Mouse (Mus musculus) Patski (cell line): ENCODE measurements around the gene Kcnk3. TPM values are rescaled to one million over a fixed set of nuclear protein-coding genes. Genes with fewer than 3 reads are reported as not detected.

ENCODE experiments used
- ATAC-seq: fragments of 100-300 bp; one replicate; pipeline ENCODE4 v1.8.0; 2021
- CTCF ChIA-PET: fragments of 350-600 bp; sonication (Branson Sonifier 250); formaldehyde crosslinking; loops from one replicate; lab custom pipeline; 2022; ENCODE audit warnings: inconsistent platforms; lab: Charles Lee
- POLR2A ChIA-PET: fragments of 350-600 bp; sonication (Branson Sonifier 250); formaldehyde crosslinking; loops from one replicate; lab custom pipeline; 2022; ENCODE audit warnings: antibody characterized with exemption, inconsistent platforms; lab: Charles Lee
- DNase-seq: peaks from one replicate; pipeline ENCODE4 v3.0.0-alpha.2; 2011; ENCODE audit warnings: low read depth, low spot score
- H3K27me3 ChIP-seq: fragments of 371-371 bp; one replicate; pipeline ENCODE4 v1.5.1; 2021
- CTCF ChIP-seq: fragments of 100-300 bp; IDR thresholded peaks from one replicate; pipeline ENCODE4 v1.5.1; 2021
- in situ Hi-C: fragments of 300-500 bp; cut with MboI; formaldehyde crosslinking; loops from 3 replicates; pipeline ENCODE4 v1.11.1; 2018; ENCODE audit warnings: low pct_unique_long_range_greater_than_20kb, mixed read lengths
- polyA plus RNA-seq: library from polyadenylated mRNA; unstranded; gene quantifications from one replicate; pipeline ENCODE4 v1.2.3, GENCODE M21; 2021

The Kcnk3 gene
- polyA plus RNA-seq, 1 experiment from 2014 or later, result not detected

- no peak for ATAC-seq
- in situ Hi-C loops, result no loop called here
Observed at GRCm38 (mm10) chr5:30559986-30560493, 27.9 kb upstream of the Kcnk3 start.

GRCm38 (mm10) chr5:30568479-30568878, 19.5 kb upstream of the Kcnk3 start:
- H3K27me3 ChIP-seq, result peaks cover 17% of the 10 kb centered on the region
- DNase-seq (no peak), ATAC-seq (no peak)
- no peak for TF ChIP-seq CTCF
- ChIA-PET CTCF (no interaction called here), POLR2A (no interaction called here)
- in situ Hi-C loops, result no loop called here

More at GRCm38 (mm10) chr5:30559986-30560493, 27.9 kb upstream of the Kcnk3 start:
- peaks cover 25% of the 10 kb centered on the region for H3K27me3 ChIP-seq
- POLR2A ChIA-PET, result no interaction called here
- DNase-seq, result no peak
- TF ChIP-seq CTCF, result no peak
- CTCF ChIA-PET, result interaction anchor here (1.1 kb wide), 1 partner anchor 11 kb away, joined by 3 read pairs; no protein-coding TSS in a partner anchor

- POLR2A ChIA-PET, result no interaction called here
- DNase-seq (no peak), ATAC-seq (no peak)
- CTCF ChIA-PET, result interaction anchor here (1.0 kb wide), 1 partner anchor 13 kb away, joined by 3 read pairs; no protein-coding TSS in a partner anchor
- in situ Hi-C loops, result no loop called here
- no peak for TF ChIP-seq CTCF
- peaks cover 6% of the 10 kb centered on the region for H3K27me3 ChIP-seq
Observed at GRCm38 (mm10) chr5:30571820-30572219, 16.1 kb upstream of the Kcnk3 start.

DNA sequence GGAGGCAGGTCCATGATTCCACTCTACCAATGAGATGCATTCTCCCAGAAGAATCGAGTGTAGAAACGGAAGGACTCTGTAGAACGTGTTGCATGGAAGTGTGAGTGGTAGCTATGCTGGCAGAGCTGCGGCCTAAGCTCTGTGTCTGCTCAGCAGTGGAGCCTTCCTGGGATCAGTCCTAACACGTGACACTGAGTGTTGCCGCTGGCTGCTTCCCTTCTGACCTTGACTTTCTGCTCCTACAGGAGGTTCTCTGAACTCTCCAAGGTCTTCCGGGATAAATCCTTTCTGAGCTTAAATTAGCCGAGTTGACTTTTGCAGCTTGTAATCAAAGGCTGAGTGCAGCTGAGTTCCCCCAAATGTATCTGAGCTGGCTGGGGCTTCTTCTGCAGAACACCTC, 13.6 kb upstream of the Kcnk3 start:
- ATAC-seq (no peak), DNase-seq (no peak)
- no peak for TF ChIP-seq CTCF

GRCm38 (mm10) chr5:30576233-30576632, 11.7 kb upstream of the Kcnk3 start:
- ChIA-PET CTCF (no interaction called here), POLR2A (no interaction called here)
- in situ Hi-C loops, result no loop called here
- no peak for TF ChIP-seq CTCF
- H3K27me3 ChIP-seq, result peaks cover 11% of the 10 kb centered on the region
- DNase-seq (no peak), ATAC-seq (no peak)

More for the DNA sequence above, 13.6 kb upstream of the Kcnk3 start:
- CTCF ChIA-PET, result no interaction called here
- POLR2A ChIA-PET, result no interaction called here
- in situ Hi-C loops, result no loop called here
- H3K27me3 ChIP-seq, result peaks cover 6% of the 10 kb centered on the region

DNA sequence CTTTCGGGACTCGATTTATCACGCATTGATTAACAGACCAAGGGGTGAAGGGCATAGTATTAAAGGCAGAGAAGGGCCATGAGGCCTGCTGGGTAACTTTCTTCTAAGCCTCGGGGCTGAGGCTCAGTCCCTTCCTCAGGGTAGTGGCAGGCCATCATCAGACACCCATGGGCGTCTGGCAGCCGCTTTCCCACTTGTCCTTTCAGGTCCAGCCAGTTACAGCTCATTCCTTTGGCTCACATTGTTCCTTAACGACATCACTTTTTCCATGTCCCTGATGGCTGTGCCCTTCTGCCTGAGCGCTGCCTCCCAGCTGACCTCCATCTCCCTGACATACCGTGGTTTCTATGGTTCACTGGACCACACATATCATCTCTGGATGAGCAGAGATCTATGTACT, 10.7 kb upstream of the Kcnk3 start:
- TF ChIP-seq CTCF, result no peak
- no peak for DNase-seq
- peaks cover 11% of the 10 kb centered on the region for H3K27me3 ChIP-seq
- ChIA-PET CTCF (no interaction called here), POLR2A (no interaction called here)
- peak; percentile 23 for ATAC-seq
- in situ Hi-C loops, result no loop called here

DNA sequence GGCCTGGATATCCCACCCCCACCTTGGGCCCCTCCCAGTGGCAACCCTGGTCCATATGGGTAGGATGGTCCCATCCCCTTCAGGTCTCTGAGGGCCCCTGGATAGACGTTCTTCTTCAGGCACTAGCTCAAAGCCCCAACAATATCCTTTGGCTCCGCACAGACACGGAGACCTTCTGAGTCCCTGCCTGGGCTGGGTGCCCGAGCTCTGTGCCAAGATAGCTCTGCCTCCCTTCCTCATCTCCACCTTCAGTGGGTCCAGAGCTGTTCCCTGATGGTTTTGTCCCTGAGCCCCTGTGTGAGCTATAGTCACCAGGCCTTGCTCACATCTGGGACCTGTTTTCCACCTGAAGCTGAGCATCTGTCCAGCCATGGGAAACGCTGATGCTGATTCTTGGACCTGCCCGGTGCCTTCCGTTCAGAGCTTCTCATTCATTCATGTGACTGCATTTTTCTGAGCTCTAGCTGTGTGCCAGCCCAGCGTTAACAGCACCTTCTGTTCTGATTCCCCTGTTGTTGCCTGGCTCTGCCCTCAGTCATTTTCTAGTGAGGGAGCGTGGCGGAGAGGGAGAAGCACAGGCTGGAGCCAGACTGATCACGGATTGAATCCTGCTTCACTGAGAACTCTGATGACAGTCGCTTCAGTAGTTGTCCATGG, 10.2 kb upstream of the Kcnk3 start:
- no peak for TF ChIP-seq CTCF
- no peak for DNase-seq
- ChIA-PET CTCF (no interaction called here), POLR2A (interaction anchor here (0.7 kb wide), 1 partner anchor 61 kb away, joined by 3 read pairs; no protein-coding TSS in a partner anchor)
- peaks cover 11% of the 10 kb centered on the region for H3K27me3 ChIP-seq
- no peak for ATAC-seq
- in situ Hi-C loops, result no loop called here

GRCm38 (mm10) chr5:30578445-30579080, 9.4 kb upstream of the Kcnk3 start:
- POLR2A ChIA-PET, result no interaction called here
- CTCF ChIA-PET, result no interaction called here
- ATAC-seq, result no peak
- no peak for TF ChIP-seq CTCF
- in situ Hi-C loops, result no loop called here
- H3K27me3 ChIP-seq, result peaks cover 9% of the 10 kb centered on the region
- no peak for DNase-seq

- ATAC-seq (no peak), DNase-seq (no peak)
- H3K27me3 ChIP-seq, result peaks cover 12% of the 10 kb centered on the region
- in situ Hi-C loops, result no loop called here
- ChIA-PET POLR2A (no interaction called here), CTCF (interaction anchor here (0.7 to 1.1 kb wide), 2 partner anchors 10 to 12 kb away, joined by 3 read pairs; no protein-coding TSS in a partner anchor)
- no peak for TF ChIP-seq CTCF
Observed at GRCm38 (mm10) chr5:30580725-30581124, 7.2 kb upstream of the Kcnk3 start.

DNA sequence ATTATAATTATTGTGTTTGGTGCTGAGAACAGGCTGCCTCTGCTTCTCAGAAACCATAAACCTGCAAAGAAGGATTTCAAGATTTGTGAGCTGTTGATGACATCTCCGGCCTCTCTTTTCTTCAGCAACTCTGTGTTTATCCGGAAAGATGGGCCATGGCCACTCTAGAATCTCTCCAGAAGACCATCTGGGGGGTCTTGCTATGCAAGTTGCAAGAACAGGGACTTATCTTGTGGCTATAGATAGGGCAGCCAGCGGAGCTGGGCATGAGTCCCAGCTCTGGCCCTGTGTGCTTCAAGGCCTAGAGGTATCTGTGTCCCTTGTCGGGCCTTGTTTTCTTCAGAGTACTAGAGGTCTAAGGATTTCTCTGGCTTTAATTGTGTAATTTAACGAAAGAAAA, 6.0 kb upstream of the Kcnk3 start:
- in situ Hi-C loops, result no loop called here
- CTCF ChIA-PET, result no interaction called here

GRCm38 (mm10) chr5:30586616-30587015, 1.4 kb upstream of the Kcnk3 start:
- in situ Hi-C loops, result no loop called here
- POLR2A ChIA-PET, result no interaction called here
- TF ChIP-seq CTCF, result no peak
- H3K27me3 ChIP-seq, result peaks cover 49% of the 10 kb centered on the region
- DNase-seq (no peak), ATAC-seq (no peak)
- CTCF ChIA-PET, result no interaction called here

More for the DNA sequence above, 6.0 kb upstream of the Kcnk3 start:
- peaks cover 19% of the 10 kb centered on the region for H3K27me3 ChIP-seq
- DNase-seq (no peak), ATAC-seq (no peak)
- POLR2A ChIA-PET, result no interaction called here
- TF ChIP-seq CTCF, result no peak
